Mouse (Mus musculus) gastrocnemius, postnatal 10 days (tissue): ENCODE measurements around the gene Tsc2. TPM values are rescaled to one million over a fixed set of nuclear protein-coding genes. Genes with fewer than 3 reads are reported as not detected.
"Not testable (repeated sequence)": the region's sequence is repeated elsewhere in the genome, so short reads cannot be mapped to it uniquely, and the experiment has no call there.

Experiments
- DNase-seq: peaks from one replicate; pipeline ENCODE4 v3.0.0; 2021; ENCODE audit warnings: mixed read lengths
- long read RNA-seq, 2 experiments: library from polyadenylated mRNA; stranded (forward); transcript quantifications; one replicate each; pipeline ENCODE4 v2.0.0; 2021
- total RNA-seq, 2 experiments: library from RNA; stranded (reverse); gene quantifications; 2 replicates each; pipeline ENCODE4 v1.2.3; 2021

Tsc2 gene
- 10 to 100 TPM; 51.7 to 61.1 TPM for total RNA-seq
- long read RNA-seq, experiment 1, full-length matches to known transcripts, result 7 of 88 reads
- long read RNA-seq, experiment 1, partial matches to known transcripts, result 48 of 88 reads
- long read RNA-seq, experiment 1, other reads (novel, unspliced or antisense), result 33 of 88 reads
- long read RNA-seq, experiment 2, full-length matches to known transcripts, result 14 of 107 reads
- long read RNA-seq, experiment 2, partial matches to known transcripts, result 64 of 107 reads
- long read RNA-seq, experiment 2, other reads (novel, unspliced or antisense), result 29 of 107 reads

GRCm38 (mm10) chr17:24632167-24632812 is at the start of gene Tsc2, which contains the start of gene Nthl1:
Gene Tsc2 (minus strand): TSS chr17:24632630.
Gene Nthl1 (plus strand): TSS chr17:24632680.
- DNase-seq, result peak; percentile 76

DNA sequence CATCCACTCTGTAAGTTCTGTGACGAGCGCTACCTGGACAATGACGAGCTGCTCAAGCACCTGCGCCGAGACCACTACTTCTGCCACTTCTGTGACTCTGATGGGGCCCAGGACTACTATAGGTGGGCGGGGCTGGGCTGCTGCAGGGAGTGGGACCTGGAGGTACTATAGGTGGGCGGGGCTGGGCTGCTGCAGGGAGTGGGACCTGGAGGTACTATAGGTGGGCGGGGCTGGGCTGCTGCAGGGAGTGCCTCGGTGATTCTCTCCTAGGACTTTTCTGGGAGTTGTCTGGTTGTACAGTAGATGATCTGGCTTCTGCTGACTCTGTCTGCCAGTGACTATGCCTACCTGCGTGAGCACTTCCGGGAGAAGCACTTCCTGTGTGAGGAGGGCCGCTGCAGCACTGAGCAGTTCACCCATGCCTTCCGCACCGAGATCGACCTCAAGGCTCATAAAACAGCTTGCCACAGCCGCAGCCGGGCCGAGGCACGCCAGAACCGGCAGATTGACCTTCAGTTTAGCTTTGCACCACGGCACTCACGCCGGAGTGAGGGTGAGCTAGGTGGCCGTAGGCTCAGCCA is 45.2 kb upstream of the Tsc2 start:
- no peak for DNase-seq

DNA sequence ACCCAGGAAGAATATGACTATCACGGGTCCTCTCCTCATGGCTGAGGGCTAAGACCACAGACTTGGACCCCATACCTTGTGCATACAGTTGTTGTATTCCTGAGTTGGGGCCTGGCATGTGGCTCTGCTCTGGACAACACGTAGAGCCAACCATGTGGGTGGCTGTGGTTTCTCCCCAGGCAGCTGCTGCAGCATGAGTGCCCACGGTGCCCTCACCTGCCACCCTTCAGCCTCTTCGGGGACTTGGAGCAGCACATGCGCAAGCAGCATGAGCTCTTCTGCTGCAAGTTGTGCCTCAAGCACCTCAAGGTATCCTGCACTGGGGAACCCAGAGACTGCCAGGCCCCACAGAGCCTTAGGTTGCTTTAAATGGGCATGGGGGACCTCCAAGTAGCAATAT is 44.4 kb upstream of the Tsc2 start:
- no peak for DNase-seq

GRCm38 (mm10) chr17:24676187-24676586 is 43.8 kb upstream of the Tsc2 start:
- DNase-seq, result peak; percentile 74

DNA sequence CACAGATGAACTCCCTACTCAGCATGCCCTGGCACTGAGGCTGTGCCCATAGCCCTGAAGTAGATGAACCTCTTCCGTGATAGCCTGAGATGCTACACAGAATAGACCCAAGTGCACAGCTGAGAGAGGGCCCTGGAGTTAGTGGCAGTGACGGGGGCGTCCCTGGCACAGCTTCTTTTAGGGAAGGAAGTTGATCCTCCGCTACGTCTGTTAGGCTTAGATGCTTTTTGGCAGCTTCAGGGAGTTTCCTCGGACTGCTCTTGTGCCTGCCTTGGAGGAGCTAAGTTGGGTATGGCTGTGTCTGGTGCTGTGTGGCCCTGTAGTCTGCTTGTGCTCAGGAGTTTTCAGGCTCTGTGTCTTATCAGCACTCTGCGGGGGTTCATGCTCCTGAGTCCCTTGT is 41.8 kb upstream of the Tsc2 start:
- no peak for DNase-seq

DNA sequence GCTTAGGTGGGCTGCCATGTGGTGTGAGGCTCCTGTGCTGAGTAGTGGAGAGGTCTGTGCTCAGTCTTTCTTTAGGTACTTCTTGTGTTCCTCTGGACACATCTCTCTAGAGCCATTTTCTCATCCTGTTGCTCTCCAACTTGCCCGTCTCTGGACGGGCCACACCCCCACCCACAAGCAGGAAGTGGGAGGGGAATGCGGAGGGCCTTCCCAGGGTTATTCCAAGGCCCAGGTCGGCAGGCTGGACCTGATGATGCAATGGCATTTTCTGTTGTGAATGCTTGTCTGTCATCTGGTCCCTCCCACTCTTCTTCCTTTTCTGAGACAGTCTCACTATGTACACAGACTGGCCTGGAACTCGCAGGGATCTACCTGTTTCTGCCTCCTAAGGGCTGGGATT is 39.7 kb upstream of the Tsc2 start:
- DNase-seq, result no peak

DNA sequence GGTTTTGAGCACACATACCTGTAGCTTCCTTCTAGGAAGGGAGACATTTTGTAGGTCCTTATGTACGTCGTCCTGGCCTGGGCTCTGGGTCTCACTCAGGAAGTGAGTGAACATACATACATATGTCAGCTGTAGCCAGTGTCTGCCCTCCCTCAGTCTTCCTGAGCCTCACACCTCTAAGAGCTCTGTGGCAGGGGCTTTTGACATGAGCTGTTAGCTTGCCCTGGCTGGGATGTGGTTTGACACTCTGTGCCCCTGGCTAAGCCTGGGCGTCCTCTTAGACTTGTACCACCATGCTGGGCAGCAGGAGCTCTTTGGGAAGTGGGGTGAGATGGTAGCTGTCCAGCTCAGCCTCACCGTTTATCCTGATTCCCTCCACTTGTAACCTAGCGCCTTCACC is 38.9 kb upstream of the Tsc2 start:
- no peak for DNase-seq

DNA sequence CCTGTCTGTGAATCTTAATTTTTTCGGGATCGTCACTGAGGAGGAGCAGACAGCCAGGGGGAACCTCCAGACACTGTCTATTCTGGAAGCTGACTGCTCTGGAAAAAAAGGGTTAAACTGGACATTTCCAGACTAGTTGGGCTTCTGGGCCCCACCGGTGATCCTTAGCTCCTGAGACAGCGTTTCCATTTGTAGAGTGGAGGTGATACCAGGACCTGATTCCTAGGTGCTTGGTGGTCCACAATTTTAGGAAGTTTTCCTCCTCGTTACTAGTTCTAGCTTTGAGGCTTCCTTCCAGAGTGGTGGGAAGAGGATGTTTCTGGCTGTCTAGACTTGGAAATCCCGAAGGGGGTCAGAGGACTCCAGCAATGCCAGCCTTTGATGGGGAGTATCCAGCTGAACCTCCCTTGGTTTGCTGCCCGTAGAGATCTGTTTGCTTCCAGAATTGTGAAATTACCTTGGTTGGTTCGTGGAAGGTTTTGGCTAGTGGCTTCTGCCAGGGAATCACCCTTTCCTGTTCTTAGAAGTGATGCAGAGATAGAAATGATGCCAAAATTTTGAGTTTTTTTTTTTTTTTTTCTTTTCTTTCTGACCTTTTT is 37.9 kb upstream of the Tsc2 start:
- no peak for DNase-seq

DNA sequence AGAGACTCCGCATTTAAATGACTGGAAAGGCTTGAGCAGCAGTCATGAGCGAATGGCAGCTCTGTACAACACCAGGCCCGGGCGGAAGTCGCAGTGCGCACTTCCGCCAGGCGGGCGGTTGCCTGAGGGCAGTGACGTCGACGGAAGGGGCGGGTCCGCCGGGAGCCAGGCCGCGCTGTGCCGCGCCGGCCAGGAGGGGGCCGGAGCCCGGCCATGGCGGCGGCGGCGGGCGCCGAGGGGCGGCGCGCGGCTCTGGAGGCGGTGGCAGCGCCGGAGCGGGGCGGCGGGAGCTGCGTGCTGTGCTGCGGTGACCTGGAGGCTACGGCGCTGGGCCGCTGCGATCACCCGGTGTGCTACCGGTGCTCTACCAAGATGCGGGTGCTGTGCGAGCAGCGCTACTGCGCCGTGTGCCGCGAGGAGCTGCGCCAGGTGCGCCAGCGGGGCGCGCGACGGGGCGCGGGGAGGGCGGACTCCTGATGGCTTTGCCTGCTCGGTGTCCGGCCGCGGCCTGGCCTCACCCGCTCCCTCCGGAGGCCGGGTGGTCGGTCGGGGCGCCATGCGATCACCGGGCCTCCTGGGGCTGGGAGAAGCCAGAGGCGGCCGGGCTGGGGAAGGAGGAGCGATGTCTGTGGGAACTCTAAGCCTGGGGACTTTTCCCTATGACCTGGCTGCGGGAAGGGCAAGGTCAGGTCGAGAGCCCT is 37.3 kb upstream of the Tsc2 start, which contains the start of gene Zfp598:
Zfp598 (plus strand) TSS at position 143 of the 701 bp plus-strand sequence.
- DNase-seq, result peak; percentile 97

DNA sequence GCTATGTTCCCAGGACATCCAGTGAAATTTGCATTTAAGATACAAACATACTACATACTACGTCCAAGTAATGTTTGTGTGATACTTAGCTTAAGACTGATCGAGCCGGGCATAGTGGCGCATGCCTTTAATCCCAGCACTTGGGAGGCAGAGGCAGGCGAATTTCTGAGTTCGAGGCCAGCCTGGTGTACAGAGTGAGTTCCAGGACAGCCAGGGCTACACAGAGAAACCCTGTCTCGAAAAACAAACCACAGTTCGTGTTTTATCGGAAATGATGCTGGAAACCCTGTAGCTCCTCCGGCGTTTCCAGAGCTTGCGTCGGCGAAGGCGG is 36.7 kb upstream of the Tsc2 start:
- DNase-seq, result not testable (repeated sequence)

DNA sequence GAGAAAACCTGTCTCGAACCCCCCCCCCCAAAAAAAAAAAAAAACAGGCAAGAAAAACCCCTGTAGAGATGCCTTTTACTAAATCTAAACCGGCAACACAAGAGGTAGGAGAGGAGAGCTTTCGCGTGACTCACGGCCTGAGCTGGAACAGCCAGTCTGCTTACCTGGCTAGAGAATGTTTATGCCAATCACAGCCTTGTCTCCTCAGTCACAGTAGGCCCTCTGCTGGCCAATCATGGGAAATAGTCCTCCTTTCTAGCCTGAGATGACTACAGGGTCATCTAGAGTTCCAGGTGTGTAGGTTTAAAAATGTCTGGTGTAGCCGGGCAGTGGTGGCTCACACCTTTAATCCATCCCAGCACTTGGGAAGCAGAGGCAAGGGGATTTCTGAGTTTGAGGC is 35.0 kb upstream of the Tsc2 start:
- DNase-seq, result no peak

GRCm38 (mm10) chr17:24667011-24667410 is 34.6 kb upstream of the Tsc2 start:
- not testable (repeated sequence) for DNase-seq

GRCm38 (mm10) chr17:24658017-24658758 is 25.8 kb upstream of the Tsc2 start, which contains the start of gene Npw:
Gene Npw (minus strand): TSS chr17:24658457.
- DNase-seq, result no peak

GRCm38 (mm10) chr17:24654969-24655368 is 22.5 kb upstream of the Tsc2 start:
- no peak for DNase-seq

- peak; percentile 79 for DNase-seq
Measured at GRCm38 (mm10) chr17:24653967-24654710, 21.7 kb upstream of the Tsc2 start.

DNA sequence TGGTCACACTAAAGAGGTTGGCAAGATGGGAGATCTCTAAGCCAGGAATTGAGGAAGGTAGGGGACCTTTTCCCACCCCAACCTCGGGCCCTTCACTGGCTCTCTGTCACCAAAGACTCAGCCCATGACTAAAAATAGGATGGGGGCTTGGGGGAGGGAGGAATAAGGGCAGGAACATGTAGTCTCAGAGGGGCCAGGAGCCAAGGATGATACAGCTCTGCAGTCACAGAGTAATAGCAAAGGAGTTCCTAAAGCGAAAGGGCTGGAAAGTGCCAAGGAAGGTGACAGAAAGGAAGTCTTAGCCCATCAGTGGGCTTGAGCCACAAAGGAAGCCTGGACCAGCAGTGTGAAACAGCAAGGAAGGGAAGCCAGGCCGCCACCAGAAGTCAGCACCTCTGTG is 19.4 kb upstream of the Tsc2 start:
- no peak for DNase-seq

DNA sequence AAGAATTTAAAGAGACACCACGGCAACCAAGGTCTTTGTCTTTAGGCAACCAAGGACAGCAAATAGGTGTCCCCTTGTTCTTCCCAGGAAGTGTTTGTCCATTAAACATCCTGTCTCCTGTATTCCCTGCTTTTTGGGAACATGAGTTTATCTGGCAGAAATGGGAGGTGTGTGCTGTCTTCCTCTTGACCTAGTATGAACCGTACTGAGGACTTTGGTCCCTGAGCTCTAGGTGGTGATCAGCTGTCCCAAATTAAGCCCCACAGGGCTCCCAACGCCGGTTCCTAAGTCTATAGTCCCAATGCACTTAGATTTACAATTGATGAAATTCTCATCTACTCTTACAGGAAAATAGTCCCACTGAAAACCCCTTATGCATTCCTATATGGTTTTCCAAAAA is 18.3 kb upstream of the Tsc2 start:
- DNase-seq, result no peak

- peak; percentile 65 for DNase-seq
Measured at GRCm38 (mm10) chr17:24650070-24650616, 17.7 kb upstream of the Tsc2 start, which contains the start of gene Slc9a3r2. Gene Slc9a3r2 (minus strand): TSS chr17:24650327.

DNA sequence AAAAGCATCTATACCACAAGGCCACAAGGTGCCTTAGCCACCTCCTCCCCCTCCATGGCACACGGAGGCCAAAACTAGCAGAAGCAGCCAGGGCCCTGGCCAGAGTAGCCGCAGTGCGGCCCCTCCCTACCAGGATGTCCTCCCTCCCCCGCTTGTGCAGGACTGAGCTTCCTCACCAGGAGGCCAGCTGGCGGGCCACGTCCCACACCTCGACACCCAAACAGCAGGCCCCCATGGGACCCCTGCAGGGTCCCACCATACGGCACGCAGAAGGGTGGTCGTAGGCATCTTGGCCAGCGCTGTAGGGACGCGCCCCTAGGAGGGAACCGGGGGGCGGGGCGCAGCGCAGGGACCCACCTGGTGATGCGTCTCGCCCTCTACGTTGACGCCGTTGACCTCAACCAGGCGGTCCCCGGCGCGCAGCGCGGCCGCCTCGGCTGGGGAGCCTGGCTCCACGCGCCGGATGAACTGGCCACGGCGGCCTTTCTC is 17.2 kb upstream of the Tsc2 start:
- DNase-seq, result peak; percentile 48

DNA sequence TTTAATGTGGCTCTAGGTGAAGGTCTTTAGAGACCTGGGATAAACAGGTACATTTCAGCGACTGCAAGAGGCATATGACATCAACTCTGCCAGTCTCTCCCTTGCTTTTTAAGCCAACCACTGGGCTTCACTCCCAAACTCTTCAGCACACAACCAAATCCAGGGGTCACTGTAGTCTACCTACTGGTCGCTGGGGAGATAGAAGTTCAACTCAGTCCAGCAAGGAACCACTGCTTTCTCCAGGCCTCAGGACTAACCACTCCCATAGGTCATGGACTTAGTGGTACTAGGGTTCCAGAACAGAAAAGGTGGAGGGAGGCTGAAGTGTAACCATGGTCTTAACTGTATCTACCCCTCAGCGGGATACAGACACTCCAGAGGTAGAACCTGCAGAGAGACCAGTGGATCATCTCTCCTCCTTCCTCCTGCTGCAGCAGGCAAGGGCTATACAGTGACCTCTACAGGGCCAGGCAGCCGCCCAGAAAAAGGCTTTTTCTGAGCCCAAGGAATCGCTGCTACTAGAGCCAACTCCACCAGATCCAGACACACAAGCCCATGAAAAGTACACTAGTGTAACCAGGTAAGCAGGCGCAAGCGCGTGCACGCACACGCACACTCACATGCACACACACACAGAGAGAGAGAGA is 16.4 kb upstream of the Tsc2 start:
- DNase-seq, result no peak
